Mouse (Mus musculus) midbrain, embryonic 15.5 days (tissue): ENCODE data around the gene Ncam2. TPM values are rescaled to one million over a fixed set of nuclear protein-coding genes. Genes with fewer than 3 reads are reported as not detected.

ENCODE experiments used
- ATAC-seq: fragments of 200-750 bp; cut with Nextera tagmentation; replicated peaks from 2 replicates; pipeline ENCODE4 v1.8.0; 2017; ENCODE audit warnings: moderate TSS enrichment
- H3K27ac ChIP-seq: fragments of 300-500 bp; sonication (generic); 2 replicates; pipeline ENCODE4 v1.5.1; 2015; ENCODE audit warnings: mild to moderate bottlenecking, inconsistent platforms
- H3K27me3 ChIP-seq: fragments of 300-500 bp; sonication (generic); replicated peaks from 2 replicates; pipeline ENCODE4 v1.6.1; 2015; ENCODE audit warnings: inconsistent platforms
- H3K36me3 ChIP-seq: fragments of 300-500 bp; sonication (generic); replicated peaks from 2 replicates; pipeline ENCODE4 v1.6.1; 2015; ENCODE audit warnings: inconsistent platforms
- H3K4me1 ChIP-seq: fragments of 300-500 bp; sonication (generic); 2 replicates; pipeline ENCODE4 v1.6.1; 2015; ENCODE audit warnings: inconsistent platforms
- H3K4me2 ChIP-seq: fragments of 300-500 bp; sonication (generic); 2 replicates; pipeline ENCODE4 v1.6.1; 2015; ENCODE audit warnings: inconsistent platforms, mild to moderate bottlenecking, moderate library complexity
- H3K4me3 ChIP-seq: fragments of 300-500 bp; sonication (generic); 2 replicates; pipeline ENCODE4 v1.5.1; 2015; ENCODE audit warnings: mild to moderate bottlenecking, inconsistent platforms
- H3K9ac ChIP-seq: fragments of 300-500 bp; sonication (generic); 2 replicates; pipeline ENCODE4 v1.6.1; 2015; ENCODE audit warnings: mild to moderate bottlenecking, inconsistent platforms
- H3K9me3 ChIP-seq: fragments of 300-500 bp; sonication (generic); 2 replicates; pipeline ENCODE4 v1.6.1; 2016; ENCODE audit warnings: inconsistent platforms
- WGBS: fragments of 180-500 bp; shearing (Covaris S2); methylation state at CpG from one replicate; pipeline ENCODE4 v1.1.7; 2015; ENCODE audit warnings: mixed read lengths; 5-methylcytosine and 5-hydroxymethylcytosine counted together
- polyA plus RNA-seq: library from polyadenylated mRNA; unstranded; fragments of >200 nt; fragmentation: Nextera tagmentation; extraction: Ambion mirVana; gene quantifications from 2 replicates; pipeline ENCODE4 v1.2.1, GENCODE M21; 2015

Gene Ncam2
- polyA plus RNA-seq: 22.8 and 25.7 TPM in 2 replicates

DNA sequence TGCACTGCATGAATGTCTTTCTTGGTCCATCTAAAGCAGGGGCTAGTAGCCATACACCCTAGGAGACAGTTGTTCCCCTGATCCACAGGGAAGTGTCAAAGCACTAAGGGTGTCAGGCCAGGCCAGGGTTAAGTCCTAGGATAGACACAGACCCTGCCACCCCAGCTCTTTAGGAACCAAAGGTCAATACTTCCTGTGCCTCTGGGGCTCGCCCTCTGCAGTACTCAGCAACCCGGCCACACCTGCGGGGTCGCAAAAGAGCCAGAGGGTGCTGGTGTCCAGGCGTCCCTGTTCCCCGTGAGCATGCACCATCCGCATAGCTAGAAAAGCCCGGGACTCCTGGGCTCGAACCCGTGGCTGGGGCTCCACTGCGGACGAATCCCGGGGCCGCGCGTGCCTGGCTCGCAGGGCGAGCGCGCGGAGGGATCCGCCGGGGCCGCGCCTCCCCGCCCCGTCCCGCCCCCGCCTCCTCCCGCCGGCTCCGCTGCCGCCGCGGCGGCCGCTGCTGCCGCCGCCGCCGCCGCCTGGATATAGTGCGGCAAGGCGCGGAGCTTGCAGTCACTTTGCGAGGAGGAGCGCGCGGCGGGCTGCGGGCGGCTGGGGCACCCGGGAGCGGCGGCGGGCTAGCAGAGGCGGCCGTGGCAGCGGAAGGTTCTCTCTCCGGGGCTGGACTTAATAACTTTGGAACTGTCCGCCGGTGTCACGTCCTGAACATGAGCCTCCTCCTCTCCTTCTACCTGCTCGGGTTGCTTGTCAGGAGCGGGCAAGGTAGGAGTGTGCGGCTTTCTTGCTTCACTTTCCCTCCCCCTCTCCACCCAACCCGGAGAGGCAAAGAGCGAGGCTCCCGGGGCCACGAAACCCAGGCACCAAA, at the start of gene Ncam2:
TSS of gene Ncam2 (plus strand) at position 497 of the 871 bp plus-strand sequence.
- Histone ChIP-seq H3K9me3 (no peaks in the 10 kb centered on the region), H3K36me3 (no peaks in the 10 kb centered on the region), H3K9ac (peak within 1 kb of the TSS; percentile 70), H3K4me3 (peak within 1 kb of the TSS; percentile 76), H3K27me3 (no peaks in the 10 kb centered on the region), H3K4me2 (peak within 1 kb of the TSS; percentile 72), H3K27ac (peak within 1 kb of the TSS; percentile 90), H3K4me1 (peaks cover 15% of the 10 kb centered on the region)
- ATAC-seq: peak; percentile 78
- WGBS: under 1% methylated on average over 61 of the region's 70 CpGs

DNA sequence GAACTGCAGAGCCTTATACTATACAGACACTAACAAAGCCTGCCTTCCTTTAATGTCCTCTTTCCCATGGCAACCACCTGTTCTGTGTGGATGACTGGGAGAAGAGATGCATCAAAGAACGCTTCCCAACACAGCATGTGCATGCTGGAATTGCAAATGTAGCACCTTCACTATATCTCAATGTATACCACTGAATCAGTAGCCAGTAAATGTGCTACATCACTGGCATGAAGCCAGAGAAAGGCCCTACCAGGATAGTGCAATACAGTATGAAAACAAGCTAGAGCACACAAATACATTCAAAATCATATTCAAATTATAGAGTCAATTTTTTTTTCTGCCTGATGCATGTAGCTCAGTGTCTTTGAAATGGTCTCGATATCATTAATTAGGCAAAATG, 29.7 kb upstream of the Ncam2 start:
- no peak overlapping the region for H3K4me2 ChIP-seq
- WGBS: 59% methylated on average over 2 of the region's 2 CpGs

GRCm38 (mm10) chr16:81175302-81175943, 25.1 kb upstream of the Ncam2 start:
- no peak overlapping the region for H3K27ac ChIP-seq
- peak; percentile 88 for ATAC-seq
- H3K36me3 ChIP-seq: no peaks in the 10 kb centered on the region
- H3K4me2 ChIP-seq: no peak overlapping the region
- H3K9ac ChIP-seq: no peak overlapping the region
- H3K4me1 ChIP-seq: no peaks in the 10 kb centered on the region
- 52% methylated on average over 8 of the region's 8 CpGs for WGBS
- H3K4me3 ChIP-seq: no peak overlapping the region
- H3K9me3 ChIP-seq: no peaks in the 10 kb centered on the region
- no peaks in the 10 kb centered on the region for H3K27me3 ChIP-seq

More for the DNA sequence above, 29.7 kb upstream of the Ncam2 start:
- no peaks in the 10 kb centered on the region for H3K36me3 ChIP-seq
- no peaks in the 10 kb centered on the region for H3K27me3 ChIP-seq
- H3K9ac ChIP-seq: no peak overlapping the region
- ATAC-seq: 0 out of 2 replicates have a peak, but pooled peaks have one; percentile 62
- no peak overlapping the region for H3K27ac ChIP-seq
- no peaks in the 10 kb centered on the region for H3K4me1 ChIP-seq
- no peak overlapping the region for H3K4me3 ChIP-seq
- H3K9me3 ChIP-seq: no peaks in the 10 kb centered on the region

GRCm38 (mm10) chr16:81179801-81180200, 20.7 kb upstream of the Ncam2 start:
- H3K27me3 ChIP-seq: no peaks in the 10 kb centered on the region
- 90% methylated on average over 5 of the region's 5 CpGs for WGBS
- no peak for ATAC-seq

GRCm38 (mm10) chr16:81187579-81188179, 12.8 kb upstream of the Ncam2 start:
- no peaks in the 10 kb centered on the region for H3K9me3 ChIP-seq
- no peaks in the 10 kb centered on the region for H3K27me3 ChIP-seq
- no peak overlapping the region for H3K4me2 ChIP-seq
- 79% methylated on average over 16 of the region's 16 CpGs for WGBS
- H3K36me3 ChIP-seq: no peaks in the 10 kb centered on the region
- H3K9ac ChIP-seq: no peak overlapping the region
- H3K4me3 ChIP-seq: no peak overlapping the region
- no peaks in the 10 kb centered on the region for H3K4me1 ChIP-seq
- H3K27ac ChIP-seq: no peak overlapping the region
- ATAC-seq: no peak

More at GRCm38 (mm10) chr16:81179801-81180200, 20.7 kb upstream of the Ncam2 start:
- H3K4me3 ChIP-seq: no peak overlapping the region
- no peaks in the 10 kb centered on the region for H3K4me1 ChIP-seq
- H3K9me3 ChIP-seq: no peaks in the 10 kb centered on the region
- H3K9ac ChIP-seq: no peak overlapping the region
- no peak overlapping the region for H3K4me2 ChIP-seq
- no peak overlapping the region for H3K27ac ChIP-seq
- H3K36me3 ChIP-seq: no peaks in the 10 kb centered on the region

GRCm38 (mm10) chr16:81191621-81192020, 8.9 kb upstream of the Ncam2 start:
- Histone ChIP-seq H3K9ac (no peak overlapping the region), H3K27ac (no peak overlapping the region), H3K27me3 (no peaks in the 10 kb centered on the region), H3K36me3 (no peaks in the 10 kb centered on the region), H3K4me1 (no peaks in the 10 kb centered on the region), H3K4me3 (no peak overlapping the region), H3K4me2 (no peak overlapping the region), H3K9me3 (no peaks in the 10 kb centered on the region)
- no peak for ATAC-seq
- 89% methylated on average over 2 of the region's 2 CpGs for WGBS

- 79% methylated on average over 4 of the region's 4 CpGs for WGBS
- no peaks in the 10 kb centered on the region for H3K4me1 ChIP-seq
- no peak overlapping the region for H3K27ac ChIP-seq
- no peak overlapping the region for H3K9ac ChIP-seq
- H3K9me3 ChIP-seq: no peaks in the 10 kb centered on the region
- H3K4me2 ChIP-seq: no peak overlapping the region
- no peaks in the 10 kb centered on the region for H3K27me3 ChIP-seq
- no peak for ATAC-seq
- no peak overlapping the region for H3K4me3 ChIP-seq
- H3K36me3 ChIP-seq: no peaks in the 10 kb centered on the region
Measured at GRCm38 (mm10) chr16:81192607-81193006, 7.9 kb upstream of the Ncam2 start.

DNA sequence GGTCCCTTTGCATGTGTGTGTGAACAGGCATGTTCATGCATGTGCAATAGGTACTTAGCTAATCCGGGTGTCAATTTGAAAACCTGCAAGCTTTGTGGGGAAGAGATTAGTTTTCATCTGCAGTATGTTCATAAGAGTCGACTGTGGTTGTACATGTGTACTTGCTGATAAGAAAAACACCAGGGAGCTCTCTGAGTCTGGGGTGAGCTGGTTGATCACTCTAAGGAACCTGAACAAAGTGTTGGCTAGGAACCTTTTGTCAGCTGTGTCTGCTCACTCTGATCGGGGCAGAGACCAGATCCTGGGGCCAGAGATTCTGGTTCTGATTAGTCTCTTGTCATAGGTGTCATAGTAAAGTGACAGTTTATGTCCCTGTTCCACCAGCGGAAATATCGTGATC, 1.0 kb upstream of the Ncam2 start:
- Histone ChIP-seq H3K4me3 (no peak overlapping the region), H3K36me3 (no peaks in the 10 kb centered on the region), H3K4me1 (peaks cover 11% of the 10 kb centered on the region), H3K9me3 (no peaks in the 10 kb centered on the region), H3K4me2 (no peak overlapping the region), H3K9ac (no peak overlapping the region), H3K27me3 (no peaks in the 10 kb centered on the region), H3K27ac (no peak overlapping the region)
- no peak for ATAC-seq
- WGBS: 78% methylated on average over 5 of the region's 5 CpGs

- Histone ChIP-seq H3K9me3 (no peaks in the 10 kb centered on the region), H3K4me1 (peaks cover 15% of the 10 kb centered on the region), H3K9ac (peak overlapping the region; percentile 70), H3K4me3 (peak overlapping the region; percentile 76), H3K27ac (peak overlapping the region; percentile 90), H3K27me3 (no peaks in the 10 kb centered on the region), H3K4me2 (peak overlapping the region; percentile 72), H3K36me3 (no peaks in the 10 kb centered on the region)
- 14% methylated on average over 5 of the region's 5 CpGs for WGBS
- peak; percentile 12; the same call in 1 of the 2 replicates for ATAC-seq
Measured at GRCm38 (mm10) chr16:81201471-81201870, 974 bp downstream of the Ncam2 start.

DNA sequence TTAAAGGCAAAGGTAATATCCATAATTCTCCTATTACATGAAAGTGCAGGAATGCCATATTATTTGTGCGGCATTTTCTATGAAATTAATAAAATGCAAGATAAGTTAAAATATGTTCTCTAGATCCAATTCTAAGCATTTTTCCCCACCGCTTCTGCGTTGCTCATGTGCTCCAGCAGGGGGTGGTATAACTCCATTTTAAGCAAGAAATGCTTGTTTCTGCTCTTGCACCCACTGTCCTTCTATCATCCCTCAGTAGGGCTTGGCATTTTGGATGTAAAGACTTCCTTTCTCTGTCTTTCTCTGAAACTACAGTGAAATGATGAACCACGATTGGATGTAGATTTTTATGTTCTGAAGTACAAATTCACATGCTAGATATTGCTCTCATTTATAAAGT, 1.5 kb downstream of the Ncam2 start:
- peaks cover 15% of the 10 kb centered on the region for H3K4me1 ChIP-seq
- no peaks in the 10 kb centered on the region for H3K27me3 ChIP-seq
- peak overlapping the region; percentile 70 for H3K9ac ChIP-seq
- peak overlapping the region; percentile 72 for H3K4me2 ChIP-seq
- H3K4me3 ChIP-seq: peak overlapping the region; percentile 76
- H3K36me3 ChIP-seq: no peaks in the 10 kb centered on the region
- no peaks in the 10 kb centered on the region for H3K9me3 ChIP-seq
- 2% methylated on average over 4 of the region's 4 CpGs for WGBS
- H3K27ac ChIP-seq: peak overlapping the region; percentile 90
- peak; percentile 61 for ATAC-seq

GRCm38 (mm10) chr16:81202721-81203161, 2.2 kb downstream of the Ncam2 start:
- peak overlapping the region; percentile 72 for H3K4me2 ChIP-seq
- H3K36me3 ChIP-seq: no peaks in the 10 kb centered on the region
- H3K4me3 ChIP-seq: peak overlapping the region; percentile 76
- peak overlapping the region; percentile 70 for H3K9ac ChIP-seq
- H3K9me3 ChIP-seq: no peaks in the 10 kb centered on the region
- peak overlapping the region; percentile 90 for H3K27ac ChIP-seq
- H3K27me3 ChIP-seq: no peaks in the 10 kb centered on the region
- WGBS: 18% methylated on average over 8 of the region's 8 CpGs
- peaks cover 15% of the 10 kb centered on the region for H3K4me1 ChIP-seq
- peak; percentile 43 for ATAC-seq

GRCm38 (mm10) chr16:81204405-81205034, 4.0 kb downstream of the Ncam2 start:
- H3K4me2 ChIP-seq: peak overlapping the region; percentile 72
- no peaks in the 10 kb centered on the region for H3K9me3 ChIP-seq
- peak overlapping the region; percentile 32 for H3K4me3 ChIP-seq
- peak overlapping the region; percentile 71 for H3K27ac ChIP-seq
- 48% methylated on average over 12 of the region's 12 CpGs for WGBS
- ATAC-seq: no peak
- H3K9ac ChIP-seq: peak overlapping the region; percentile 37; the same call in 1 of the 2 replicates
- no peaks in the 10 kb centered on the region for H3K27me3 ChIP-seq
- H3K4me1 ChIP-seq: peaks cover 15% of the 10 kb centered on the region
- no peaks in the 10 kb centered on the region for H3K36me3 ChIP-seq
